Mouse (Mus musculus) midbrain, embryonic 13.5 days (tissue): Measurements from ENCODE around the gene Gramd1c. TPM values are rescaled to one million over a fixed set of nuclear protein-coding genes. Genes with fewer than 3 reads are reported as not detected.

ENCODE experiments used
- ATAC-seq: fragments of 200-750 bp; cut with Nextera tagmentation; 2 replicates; pipeline ENCODE4 v1.8.0; 2017; ENCODE audit warnings: mild to moderate bottlenecking, moderate TSS enrichment, moderate library complexity
- H3K27ac ChIP-seq: fragments of 300-500 bp; sonication (generic); 2 replicates; pipeline ENCODE4 v1.5.1; 2015; ENCODE audit warnings: inconsistent platforms, mild to moderate bottlenecking, moderate library complexity
- H3K27me3 ChIP-seq: fragments of 300-500 bp; sonication (generic); 2 replicates; pipeline ENCODE4 v1.6.1; 2015; ENCODE audit warnings: mild to moderate bottlenecking, inconsistent platforms
- H3K36me3 ChIP-seq: fragments of 300-500 bp; sonication (generic); 2 replicates; pipeline ENCODE4 v1.6.1; 2015; ENCODE audit warnings: mild to moderate bottlenecking, inconsistent platforms
- H3K4me1 ChIP-seq: fragments of 300-500 bp; sonication (generic); replicated peaks from 2 replicates; pipeline ENCODE4 v1.6.1; 2015; ENCODE audit warnings: inconsistent platforms
- H3K4me2 ChIP-seq: fragments of 300-500 bp; sonication (generic); replicated peaks from 2 replicates; pipeline ENCODE4 v1.6.1; 2015; ENCODE audit warnings: moderate library complexity, mild to moderate bottlenecking, inconsistent platforms
- H3K4me3 ChIP-seq: fragments of 300-500 bp; sonication (generic); replicated peaks from 2 replicates; pipeline ENCODE4 v1.5.1; 2015; ENCODE audit warnings: mild to moderate bottlenecking, inconsistent platforms
- H3K9ac ChIP-seq: fragments of 300-500 bp; sonication (generic); replicated peaks from 2 replicates; pipeline ENCODE4 v1.6.1; 2015; ENCODE audit warnings: mild to moderate bottlenecking, inconsistent platforms
- H3K9me3 ChIP-seq: fragments of 300-500 bp; sonication (generic); 2 replicates; pipeline ENCODE4 v1.6.1; 2016; ENCODE audit warnings: mild to moderate bottlenecking, inconsistent platforms
- WGBS: fragments of 180-500 bp; shearing (Covaris S2); methylation state at CpG from one replicate; pipeline ENCODE4 v1.1.7; 2015; 5-methylcytosine and 5-hydroxymethylcytosine counted together
- polyA plus RNA-seq: library from polyadenylated mRNA; unstranded; fragments of >200 nt; fragmentation: Nextera tagmentation; extraction: Ambion mirVana; gene quantifications from 2 replicates; pipeline ENCODE4 v1.2.1, GENCODE M21; 2015

Gene Gramd1c
- polyA plus RNA-seq, 1 experiment from 2014 or later = 2.0 TPM

- H3K27ac ChIP-seq = no peak overlapping the region
- no peak overlapping the region for H3K4me2 ChIP-seq
- H3K36me3 ChIP-seq = no peaks in the 10 kb centered on the region
- no peaks in the 10 kb centered on the region for H3K4me1 ChIP-seq
- no peak overlapping the region for H3K9ac ChIP-seq
- H3K9me3 ChIP-seq = no peaks in the 10 kb centered on the region
- H3K27me3 ChIP-seq = no peaks in the 10 kb centered on the region
- 28% methylated on average over 11 of the region's 11 CpGs for WGBS
- H3K4me3 ChIP-seq = no peak overlapping the region
- ATAC-seq = no peak
Measured at GRCm38 (mm10) chr16:44016164-44016563, 47.0 kb downstream of the Gramd1c start.

DNA sequence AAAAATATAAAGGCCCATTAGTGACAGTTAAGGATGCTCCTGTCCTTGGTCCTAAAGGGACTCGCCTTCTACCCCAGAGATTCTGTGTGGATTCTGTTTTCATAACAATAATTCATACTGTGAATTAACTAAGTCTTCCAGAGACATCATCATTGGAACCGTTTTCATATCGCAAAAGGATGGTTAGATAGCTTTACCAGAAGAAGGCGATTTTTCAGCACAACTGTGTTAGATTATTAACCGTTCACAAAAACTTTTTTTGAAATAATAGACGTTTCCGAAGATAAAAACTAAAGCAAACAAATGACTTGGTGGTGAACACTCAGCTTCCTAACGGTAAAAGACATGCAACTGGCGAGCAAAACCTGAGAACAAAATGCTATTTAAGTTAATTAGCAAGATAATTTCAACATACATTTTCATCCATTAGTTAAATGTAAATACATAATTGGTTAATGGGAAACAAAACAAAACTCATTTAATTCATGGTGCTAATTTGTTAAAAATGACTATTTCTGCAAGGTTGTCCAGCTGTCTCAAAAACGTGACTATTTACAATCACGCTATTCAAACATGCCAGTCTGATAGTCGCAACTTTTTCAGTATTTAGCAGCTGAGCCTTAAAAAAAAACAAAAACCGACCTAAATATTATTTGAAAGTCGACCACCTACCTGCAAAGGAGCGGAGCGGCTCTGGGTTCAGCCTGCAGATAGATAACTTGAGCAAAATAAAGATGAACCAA, 47.6 kb downstream of the Gramd1c start:
- Histone ChIP-seq H3K4me3 (no peak overlapping the region), H3K9ac (no peak overlapping the region), H3K4me1 (no peaks in the 10 kb centered on the region), H3K9me3 (no peaks in the 10 kb centered on the region), H3K27ac (no peak overlapping the region), H3K4me2 (no peak overlapping the region), H3K36me3 (no peaks in the 10 kb centered on the region), H3K27me3 (no peaks in the 10 kb centered on the region)
- ATAC-seq = no peak
- WGBS = 76% methylated on average over 16 of the region's 16 CpGs

GRCm38 (mm10) chr16:44011010-44011409, 52.1 kb downstream of the Gramd1c start:
- H3K27me3 ChIP-seq = no peaks in the 10 kb centered on the region

GRCm38 (mm10) chr16:44002086-44002485, 61.1 kb downstream of the Gramd1c start:
- ATAC-seq = no peak
- Histone ChIP-seq H3K27ac (no peak overlapping the region), H3K27me3 (no peaks in the 10 kb centered on the region), H3K4me1 (no peaks in the 10 kb centered on the region), H3K9ac (no peak overlapping the region), H3K4me2 (no peak overlapping the region), H3K4me3 (no peak overlapping the region), H3K36me3 (no peaks in the 10 kb centered on the region), H3K9me3 (no peaks in the 10 kb centered on the region)
- 69% methylated on average over 5 of the region's 5 CpGs for WGBS

More at GRCm38 (mm10) chr16:44011010-44011409, 52.1 kb downstream of the Gramd1c start:
- Histone ChIP-seq H3K4me1 (no peaks in the 10 kb centered on the region), H3K4me2 (no peak overlapping the region), H3K27ac (no peak overlapping the region), H3K9ac (no peak overlapping the region), H3K4me3 (no peak overlapping the region), H3K9me3 (no peaks in the 10 kb centered on the region), H3K36me3 (no peaks in the 10 kb centered on the region)
- ATAC-seq = no peak
- 78% methylated on average over 5 of the region's 5 CpGs for WGBS

DNA sequence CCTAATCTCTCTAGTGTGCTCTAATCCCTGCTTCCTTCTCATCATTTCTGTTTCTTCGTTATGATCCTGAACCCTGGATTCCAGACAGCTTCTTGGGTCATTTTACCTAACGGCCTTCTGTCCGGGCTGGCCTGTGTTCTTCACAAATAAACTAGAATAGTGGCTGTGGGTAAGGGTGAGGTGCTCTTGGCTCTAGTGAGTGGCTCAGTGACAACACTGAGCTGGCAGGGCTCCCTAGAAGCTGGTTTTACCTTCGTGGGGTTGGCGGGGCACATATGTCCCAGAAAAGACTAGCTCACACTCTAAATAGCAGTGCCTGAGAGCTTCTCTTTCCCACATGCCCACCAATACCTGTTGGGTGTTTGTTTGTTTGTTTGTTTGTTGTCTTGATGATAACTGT, 63.6 kb downstream of the Gramd1c start:
- Histone ChIP-seq H3K4me2 (no peak overlapping the region), H3K27ac (no peak overlapping the region), H3K36me3 (no peaks in the 10 kb centered on the region), H3K9me3 (no peaks in the 10 kb centered on the region), H3K4me1 (no peaks in the 10 kb centered on the region), H3K9ac (no peak overlapping the region), H3K4me3 (no peak overlapping the region), H3K27me3 (no peaks in the 10 kb centered on the region)
- ATAC-seq = no peak
- 81% methylated on average over 5 of the region's 5 CpGs for WGBS

DNA sequence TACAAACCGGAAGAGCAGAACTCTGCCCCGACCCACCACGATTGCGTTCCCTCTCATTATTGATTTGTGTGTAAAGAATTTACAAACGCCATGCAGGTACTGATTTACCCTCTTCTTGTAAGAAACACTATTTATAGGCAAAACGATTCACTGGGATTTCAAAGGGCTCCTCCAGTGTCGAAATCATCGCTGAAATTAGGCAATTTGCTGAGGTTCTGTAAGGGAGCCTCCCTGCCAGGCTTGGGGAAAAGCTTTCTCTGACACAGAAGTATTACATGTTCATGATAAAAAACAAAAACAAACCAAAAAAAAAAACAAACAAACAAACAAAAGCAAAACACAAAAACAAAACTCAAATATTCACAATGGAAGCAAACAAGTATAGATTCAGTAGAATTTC, 64.0 kb downstream of the Gramd1c start:
- WGBS = 85% methylated on average over 8 of the region's 8 CpGs

DNA sequence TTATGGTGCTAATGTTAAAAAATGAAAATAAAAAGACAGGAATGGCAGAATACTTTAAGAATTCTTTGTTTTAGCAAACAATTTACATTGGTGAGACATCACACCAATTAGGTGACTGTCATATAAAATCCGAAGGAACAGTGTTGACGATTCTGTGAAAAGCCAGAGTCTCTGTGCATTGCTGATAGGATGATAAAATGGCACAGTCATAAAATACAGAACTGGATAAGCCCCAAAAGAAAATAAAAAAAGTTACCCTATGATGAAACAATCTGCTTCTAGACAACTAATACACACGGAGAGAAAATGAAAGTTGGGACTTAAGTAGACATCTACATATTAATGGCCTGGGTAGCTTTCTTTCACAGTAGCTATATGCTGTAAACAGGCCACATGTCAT, 68.5 kb downstream of the Gramd1c start:
- no peaks in the 10 kb centered on the region for H3K9me3 ChIP-seq
- no peak overlapping the region for H3K4me3 ChIP-seq
- no peak overlapping the region for H3K27ac ChIP-seq
- H3K36me3 ChIP-seq = no peaks in the 10 kb centered on the region
- H3K4me2 ChIP-seq = no peak overlapping the region
- ATAC-seq = no peak
- H3K4me1 ChIP-seq = no peaks in the 10 kb centered on the region
- no peaks in the 10 kb centered on the region for H3K27me3 ChIP-seq
- 87% methylated on average over 3 of the region's 3 CpGs for WGBS
- no peak overlapping the region for H3K9ac ChIP-seq

More for the DNA sequence above, 64.0 kb downstream of the Gramd1c start:
- no peaks in the 10 kb centered on the region for H3K27me3 ChIP-seq
- no peaks in the 10 kb centered on the region for H3K9me3 ChIP-seq
- no peak overlapping the region for H3K4me2 ChIP-seq
- H3K9ac ChIP-seq = no peak overlapping the region
- no peaks in the 10 kb centered on the region for H3K4me1 ChIP-seq
- no peak for ATAC-seq
- H3K4me3 ChIP-seq = no peak overlapping the region
- no peak overlapping the region for H3K27ac ChIP-seq
- H3K36me3 ChIP-seq = no peaks in the 10 kb centered on the region

- H3K27ac ChIP-seq = no peak overlapping the region
- H3K4me1 ChIP-seq = 0 out of 2 replicates have a peak, but pooled peaks cover 3% of the 10 kb centered on the region
- ATAC-seq = no peak
- no peak overlapping the region for H3K4me2 ChIP-seq
- H3K27me3 ChIP-seq = no peaks in the 10 kb centered on the region
- H3K4me3 ChIP-seq = no peak overlapping the region
- no peaks in the 10 kb centered on the region for H3K9me3 ChIP-seq
- no peak overlapping the region for H3K9ac ChIP-seq
- WGBS = 89% methylated on average over 4 of the region's 4 CpGs
- H3K36me3 ChIP-seq = no peaks in the 10 kb centered on the region
Measured at GRCm38 (mm10) chr16:43986299-43986698, 76.8 kb downstream of the Gramd1c start.

DNA sequence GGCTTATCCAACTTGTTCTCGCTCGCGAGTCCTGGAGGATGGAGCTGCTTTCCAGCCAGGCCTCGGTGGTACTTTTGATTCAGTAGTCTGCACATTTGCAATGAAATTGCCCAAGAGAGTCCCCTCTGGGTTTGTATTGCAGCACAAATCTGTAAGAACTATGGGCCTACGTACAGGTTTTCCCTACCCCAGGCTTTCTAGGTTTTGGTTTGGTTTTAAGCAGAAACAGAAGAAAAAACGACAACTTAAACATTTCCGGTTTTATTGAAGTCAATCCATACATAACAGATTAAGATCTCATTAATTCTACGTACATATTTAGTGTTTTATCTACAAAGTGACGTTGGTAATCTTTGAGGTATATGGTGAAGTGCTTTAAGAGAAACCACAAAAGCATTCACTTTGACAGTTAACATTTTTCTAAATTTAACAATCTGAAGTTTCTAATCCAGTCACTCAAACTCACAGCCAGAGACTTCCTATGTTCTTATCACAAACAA, 83.0 kb downstream of the Gramd1c start:
- H3K4me2 ChIP-seq = peak overlapping the region; percentile 100
- H3K27me3 ChIP-seq = peaks cover 28% of the 10 kb centered on the region
- no peak for ATAC-seq
- peak overlapping the region; percentile 69 for H3K9ac ChIP-seq
- H3K4me1 ChIP-seq = peaks cover 6% of the 10 kb centered on the region
- H3K36me3 ChIP-seq = no peaks in the 10 kb centered on the region
- H3K27ac ChIP-seq = no peak overlapping the region
- 28% methylated on average over 9 of the region's 9 CpGs for WGBS
- peak overlapping the region; percentile 72 for H3K4me3 ChIP-seq
- no peaks in the 10 kb centered on the region for H3K9me3 ChIP-seq

GRCm38 (mm10) chr16:43979328-43980109, 83.6 kb downstream of the Gramd1c start, which contains the start of gene Zdhhc23:
TSS of gene Zdhhc23 (minus strand) at chr16:43979791.
- no peaks in the 10 kb centered on the region for H3K9me3 ChIP-seq
- peak; percentile 91 for ATAC-seq
- H3K4me3 ChIP-seq = peak within 1 kb of the TSS; percentile 72
- peaks cover 6% of the 10 kb centered on the region for H3K4me1 ChIP-seq
- peaks cover 28% of the 10 kb centered on the region for H3K27me3 ChIP-seq
- no peaks in the 10 kb centered on the region for H3K36me3 ChIP-seq
- H3K9ac ChIP-seq = peak within 1 kb of the TSS; percentile 69
- no peak within 1 kb of the TSS for H3K27ac ChIP-seq
- WGBS = under 1% methylated on average over 86 of the region's 103 CpGs
- peak within 1 kb of the TSS; percentile 100 for H3K4me2 ChIP-seq

GRCm38 (mm10) chr16:43979010-43979327, 84.2 kb downstream of the Gramd1c start:
- peaks cover 28% of the 10 kb centered on the region for H3K27me3 ChIP-seq
- no peak overlapping the region for H3K27ac ChIP-seq
- H3K4me2 ChIP-seq = peak overlapping the region; percentile 100
- H3K9me3 ChIP-seq = no peaks in the 10 kb centered on the region
- ATAC-seq = no peak
- 14% methylated on average over 7 of the region's 7 CpGs for WGBS
- no peaks in the 10 kb centered on the region for H3K36me3 ChIP-seq
- H3K9ac ChIP-seq = peak overlapping the region; percentile 69
- H3K4me1 ChIP-seq = peaks cover 6% of the 10 kb centered on the region
- H3K4me3 ChIP-seq = peak overlapping the region; percentile 72

- Histone ChIP-seq H3K4me3 (no peak overlapping the region), H3K27ac (no peak overlapping the region), H3K9me3 (no peaks in the 10 kb centered on the region), H3K27me3 (peaks cover 13% of the 10 kb centered on the region), H3K4me2 (no peak overlapping the region), H3K36me3 (no peaks in the 10 kb centered on the region), H3K4me1 (no peaks in the 10 kb centered on the region), H3K9ac (no peak overlapping the region)
- ATAC-seq = no peak
- 85% methylated on average over 22 of the region's 22 CpGs for WGBS
Measured at GRCm38 (mm10) chr16:43973606-43974220, 89.4 kb downstream of the Gramd1c start.
